Mouse (Mus musculus): Measurements from ENCODE around the gene Tagln. TPM values are rescaled to one million over a fixed set of nuclear protein-coding genes. Genes with fewer than 3 reads are reported as not detected.

Tagln gene
- polyA plus RNA-seq, 1 experiment from 2014 or later, result 116 TPM

DNA sequence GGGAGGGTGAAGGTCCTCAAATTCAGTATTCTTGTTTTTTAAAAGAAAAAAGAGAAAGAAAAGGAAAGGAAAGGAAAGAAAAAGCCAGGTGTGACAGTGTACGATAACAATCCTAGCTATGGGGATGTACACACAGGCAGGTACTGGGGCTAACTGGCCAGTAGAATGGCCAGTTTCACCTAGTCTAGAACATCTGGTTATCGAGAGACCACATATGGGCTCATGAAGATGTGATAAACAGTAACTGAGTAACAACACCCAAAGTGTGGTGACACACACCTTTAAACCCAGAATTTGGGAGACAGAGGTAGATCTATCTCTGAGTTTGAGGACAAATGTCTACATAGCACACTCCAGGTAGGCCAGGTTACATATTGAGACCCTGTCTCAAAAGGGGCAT, 43.9 kb upstream of the Tagln start:
- Histone ChIP-seq H3K4me2 (ENCODE audit: low read length) (no peak overlapping the region), H3K9me3 (replicated peaks; ENCODE audit: low read length) (no peaks in the 10 kb centered on the region), H3K4me1 (replicated peaks; ENCODE audit: insufficient read depth, low read length) (peaks cover 3% of the 10 kb centered on the region), H3K27ac (no peak overlapping the region), H3K27me3 (ENCODE audit: insufficient read depth, low read length) (no peaks in the 10 kb centered on the region), H3K9ac (ENCODE audit: low read depth, low read length) (no peak overlapping the region), H3K4me3 (replicated peaks; ENCODE audit: low read depth, low read length) (no peak overlapping the region), H3K36me3 (ENCODE audit: insufficient read depth, low read length) (peaks cover 6% of the 10 kb centered on the region; the same call in 1 of the 2 replicates)
- no peak for DNase-seq (ENCODE audit: low spot score)
- 89% methylated on average over 2 of the region's 2 CpGs for WGBS
- no peak for TF ChIP-seq CTCF (IDR thresholded peaks at IDR 0.05; ENCODE audit: low read depth)
- ATAC-seq (replicated peaks; ENCODE audit: low FRiP score, low read depth), result no peak

DNA sequence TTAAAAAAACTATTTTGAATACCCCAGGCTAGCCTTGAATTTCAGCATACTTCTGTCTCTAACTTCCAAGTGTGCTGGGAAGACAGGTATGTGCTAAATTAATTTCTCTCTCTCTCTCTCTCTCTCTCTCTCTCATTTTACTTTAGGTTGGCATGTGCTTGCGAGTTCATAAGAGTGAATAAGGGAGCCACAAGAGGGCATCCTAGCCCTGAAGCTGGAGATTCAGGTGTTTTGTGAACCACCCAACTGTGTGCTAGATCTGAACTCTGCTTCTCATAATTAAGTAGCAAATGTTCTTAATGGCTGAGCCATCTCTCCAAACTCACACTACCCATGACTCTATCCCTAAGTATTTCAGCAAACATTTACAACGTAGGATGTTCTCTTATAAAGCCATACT, 41.0 kb upstream of the Tagln start:
- H3K27ac ChIP-seq, result no peak overlapping the region
- no peak overlapping the region for H3K4me3 ChIP-seq (replicated peaks; ENCODE audit: low read depth, low read length)
- no peaks in the 10 kb centered on the region for H3K27me3 ChIP-seq (ENCODE audit: insufficient read depth, low read length)
- ATAC-seq (replicated peaks; ENCODE audit: low FRiP score, low read depth), result no peak
- DNase-seq (ENCODE audit: low spot score), result no peak
- H3K9ac ChIP-seq (ENCODE audit: low read depth, low read length), result no peak overlapping the region
- H3K9me3 ChIP-seq (replicated peaks; ENCODE audit: low read length), result no peaks in the 10 kb centered on the region
- no peaks in the 10 kb centered on the region; the same call in 1 of the 2 replicates for H3K4me1 ChIP-seq (replicated peaks; ENCODE audit: insufficient read depth, low read length)
- H3K36me3 ChIP-seq (ENCODE audit: insufficient read depth, low read length), result peaks cover 24% of the 10 kb centered on the region
- no peak overlapping the region for H3K4me2 ChIP-seq (ENCODE audit: low read length)
- TF ChIP-seq CTCF (IDR thresholded peaks at IDR 0.05; ENCODE audit: low read depth), result peak; percentile 54
- 79% methylated on average over 2 of the region's 2 CpGs for WGBS

DNA sequence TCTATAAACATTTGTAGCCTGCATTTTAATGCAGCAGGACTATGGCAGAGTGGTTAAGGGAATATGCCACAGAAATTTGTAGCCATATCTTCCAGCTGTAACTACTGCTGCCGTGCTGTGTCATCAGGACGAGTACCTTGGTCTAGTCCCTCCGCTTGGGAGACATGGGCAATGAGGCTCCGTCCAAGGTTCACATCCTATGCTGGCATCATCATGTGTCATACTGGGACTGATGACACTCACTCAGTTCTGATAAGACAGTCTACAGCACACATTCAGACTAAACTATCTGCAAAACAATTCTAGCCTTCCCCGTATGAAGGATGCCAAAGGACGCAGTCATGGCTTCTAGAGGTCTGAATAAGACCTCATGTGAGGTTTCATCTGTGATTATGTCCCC, 27.7 kb upstream of the Tagln start:
- Histone ChIP-seq H3K27ac (no peak overlapping the region), H3K27me3 (ENCODE audit: insufficient read depth, low read length) (no peaks in the 10 kb centered on the region), H3K9me3 (replicated peaks; ENCODE audit: low read length) (no peaks in the 10 kb centered on the region), H3K4me3 (replicated peaks; ENCODE audit: low read depth, low read length) (no peak overlapping the region), H3K9ac (ENCODE audit: low read depth, low read length) (no peak overlapping the region), H3K4me1 (replicated peaks; ENCODE audit: insufficient read depth, low read length) (no peaks in the 10 kb centered on the region), H3K36me3 (ENCODE audit: insufficient read depth, low read length) (peaks cover 50% of the 10 kb centered on the region), H3K4me2 (ENCODE audit: low read length) (no peak overlapping the region)
- DNase-seq (ENCODE audit: low spot score) (no peak), ATAC-seq (replicated peaks; ENCODE audit: low FRiP score, low read depth) (no peak)
- WGBS, result 89% methylated on average over 6 of the region's 6 CpGs
- no peak for TF ChIP-seq CTCF (IDR thresholded peaks at IDR 0.05; ENCODE audit: low read depth)

DNA sequence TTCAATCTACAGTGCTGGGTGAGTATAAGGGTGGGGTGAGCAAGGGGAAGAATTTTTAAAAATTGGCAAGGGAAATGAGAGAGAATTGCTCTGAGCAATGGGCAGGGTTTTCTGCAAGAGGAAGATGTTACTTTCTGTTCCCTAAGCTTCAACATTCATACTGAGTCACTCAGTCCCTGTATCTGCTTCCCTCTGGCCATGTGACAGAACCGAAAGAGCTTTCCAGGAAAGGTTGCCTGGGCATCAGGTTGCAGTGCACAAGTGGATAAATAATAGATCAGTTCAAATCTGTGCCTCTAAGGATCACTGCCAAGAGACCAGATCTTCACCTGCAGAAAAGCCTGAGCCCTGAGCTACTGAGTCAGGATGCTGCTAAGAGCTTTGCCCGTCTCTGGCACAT, 26.0 kb upstream of the Tagln start:
- no peaks in the 10 kb centered on the region for H3K27me3 ChIP-seq (ENCODE audit: insufficient read depth, low read length)
- TF ChIP-seq CTCF (IDR thresholded peaks at IDR 0.05; ENCODE audit: low read depth), result no peak
- H3K4me2 ChIP-seq (ENCODE audit: low read length), result no peak overlapping the region
- H3K9me3 ChIP-seq (replicated peaks; ENCODE audit: low read length), result no peaks in the 10 kb centered on the region
- 73% methylated on average over 2 of the region's 2 CpGs for WGBS
- peaks cover 38% of the 10 kb centered on the region for H3K36me3 ChIP-seq (ENCODE audit: insufficient read depth, low read length)
- H3K4me1 ChIP-seq (replicated peaks; ENCODE audit: insufficient read depth, low read length), result no peaks in the 10 kb centered on the region
- DNase-seq (ENCODE audit: low spot score), result no peak
- ATAC-seq (replicated peaks; ENCODE audit: low FRiP score, low read depth), result no peak
- H3K9ac ChIP-seq (ENCODE audit: low read depth, low read length), result no peak overlapping the region
- H3K4me3 ChIP-seq (replicated peaks; ENCODE audit: low read depth, low read length), result no peak overlapping the region
- no peak overlapping the region for H3K27ac ChIP-seq

DNA sequence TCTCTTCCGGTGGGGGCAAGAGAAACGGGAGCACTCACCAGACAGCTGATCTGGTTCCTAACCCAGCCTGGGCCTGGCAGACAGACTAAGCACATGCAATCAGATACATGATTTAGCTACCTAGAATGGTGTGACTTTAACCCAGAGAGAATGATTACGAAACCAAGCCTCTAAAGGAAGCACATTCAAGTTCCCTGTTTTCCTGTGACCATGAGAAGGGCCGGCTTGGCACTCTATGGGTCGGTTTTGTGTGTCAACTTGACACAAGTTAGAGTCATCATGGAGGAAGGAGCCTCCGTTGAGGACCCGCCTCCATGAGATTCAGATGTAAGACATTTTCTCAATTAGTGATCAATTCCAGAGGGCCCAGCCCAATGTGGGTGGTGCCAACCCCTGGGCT, 23.8 kb upstream of the Tagln start:
- DNase-seq (ENCODE audit: low spot score) (no peak), ATAC-seq (replicated peaks; ENCODE audit: low FRiP score, low read depth) (no peak)
- H3K36me3 ChIP-seq (ENCODE audit: insufficient read depth, low read length), result peaks cover 26% of the 10 kb centered on the region
- H3K9me3 ChIP-seq (replicated peaks; ENCODE audit: low read length), result no peaks in the 10 kb centered on the region
- WGBS, result 77% methylated on average over 7 of the region's 7 CpGs
- no peak for TF ChIP-seq CTCF (IDR thresholded peaks at IDR 0.05; ENCODE audit: low read depth)
- no peaks in the 10 kb centered on the region for H3K27me3 ChIP-seq (ENCODE audit: insufficient read depth, low read length)
- H3K4me2 ChIP-seq (ENCODE audit: low read length), result no peak overlapping the region
- H3K4me1 ChIP-seq (replicated peaks; ENCODE audit: insufficient read depth, low read length), result 0 out of 2 replicates have a peak, but pooled peaks cover 7% of the 10 kb centered on the region
- H3K9ac ChIP-seq (ENCODE audit: low read depth, low read length), result no peak overlapping the region
- H3K4me3 ChIP-seq (replicated peaks; ENCODE audit: low read depth, low read length), result no peak overlapping the region
- no peak overlapping the region for H3K27ac ChIP-seq

- no peak for TF ChIP-seq CTCF (IDR thresholded peaks at IDR 0.05; ENCODE audit: low read depth)
- H3K9ac ChIP-seq (ENCODE audit: low read depth, low read length), result no peak overlapping the region
- peaks cover 11% of the 10 kb centered on the region for H3K4me1 ChIP-seq (replicated peaks; ENCODE audit: insufficient read depth, low read length)
- ATAC-seq (replicated peaks; ENCODE audit: low FRiP score, low read depth) (no peak), DNase-seq (ENCODE audit: low spot score) (no peak)
- no peaks in the 10 kb centered on the region for H3K27me3 ChIP-seq (ENCODE audit: insufficient read depth, low read length)
- 54% methylated on average over 4 of the region's 4 CpGs for WGBS
- no peaks in the 10 kb centered on the region for H3K9me3 ChIP-seq (replicated peaks; ENCODE audit: low read length)
- no peak overlapping the region for H3K4me2 ChIP-seq (ENCODE audit: low read length)
- 0 out of 2 replicates have a peak overlapping the region, but pooled peaks have one; percentile 10 for H3K27ac ChIP-seq
- H3K4me3 ChIP-seq (replicated peaks; ENCODE audit: low read depth, low read length), result no peak overlapping the region
- H3K36me3 ChIP-seq (ENCODE audit: insufficient read depth, low read length), result peaks cover 18% of the 10 kb centered on the region
These were observed 23.0 kb upstream of the Tagln start for GRCm38 (mm10) chr9:45958851-45959250.

- H3K36me3 ChIP-seq (ENCODE audit: insufficient read depth, low read length), result peaks cover 11% of the 10 kb centered on the region
- H3K27ac ChIP-seq, result no peak overlapping the region
- peaks cover 18% of the 10 kb centered on the region for H3K4me1 ChIP-seq (replicated peaks; ENCODE audit: insufficient read depth, low read length)
- TF ChIP-seq CTCF (IDR thresholded peaks at IDR 0.05; ENCODE audit: low read depth), result no peak
- no peaks in the 10 kb centered on the region for H3K27me3 ChIP-seq (ENCODE audit: insufficient read depth, low read length)
- ATAC-seq (replicated peaks; ENCODE audit: low FRiP score, low read depth) (no peak), DNase-seq (ENCODE audit: low spot score) (no peak)
- H3K9me3 ChIP-seq (replicated peaks; ENCODE audit: low read length), result no peaks in the 10 kb centered on the region
- no peak overlapping the region for H3K9ac ChIP-seq (ENCODE audit: low read depth, low read length)
- no peak overlapping the region for H3K4me3 ChIP-seq (replicated peaks; ENCODE audit: low read depth, low read length)
- 52% methylated on average over 7 of the region's 7 CpGs for WGBS
- H3K4me2 ChIP-seq (ENCODE audit: low read length), result no peak overlapping the region
These were observed 22.3 kb upstream of the Tagln start for GRCm38 (mm10) chr9:45958023-45958670.
